Mouse (Mus musculus): Measurements from ENCODE around the gene Ccdc32. TPM values are rescaled to one million over a fixed set of nuclear protein-coding genes. Genes with fewer than 3 reads are reported as not detected.
"Not testable (repeated sequence)": the region's sequence is repeated elsewhere in the genome, so short reads cannot be mapped to it uniquely, and the experiment has no call there.

Ccdc32 gene
- polyA plus RNA-seq, 1 experiment = 10.3 TPM

DNA sequence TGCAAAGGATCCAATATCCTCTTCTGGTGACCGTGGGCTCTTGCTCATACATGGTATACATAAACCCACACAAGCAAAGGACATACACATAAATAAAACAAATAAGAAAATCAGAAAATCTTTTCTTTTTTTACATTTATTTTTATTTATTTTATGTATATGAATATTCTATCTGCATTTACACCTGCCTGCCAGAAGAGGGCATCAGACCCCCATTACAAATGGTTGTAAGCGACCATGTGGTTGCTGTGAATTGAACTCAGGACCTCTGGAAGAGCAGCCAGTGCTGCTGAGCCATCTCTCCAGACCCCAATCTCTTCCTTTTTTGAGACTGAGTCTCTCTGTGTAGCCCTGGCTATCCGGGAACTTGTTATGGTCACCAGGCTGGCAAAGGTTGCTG, 11.5 kb downstream of the Ccdc32 start:
- Histone ChIP-seq H3ac (ENCODE audit: control insufficient read depth, insufficient read length) (no peak overlapping the region), H3K36me3 (ENCODE audit: control insufficient read depth, insufficient read depth) (peaks cover 6% of the 10 kb centered on the region), H3K4me3 (no peak overlapping the region), H3K4me2 (ENCODE audit: low read depth) (no peak overlapping the region), H3K79me2 (ENCODE audit: control insufficient read depth, insufficient read depth) (no peaks in the 10 kb centered on the region), H3K27me3 (ENCODE audit: control insufficient read depth, insufficient read depth, insufficient read length) (no peaks in the 10 kb centered on the region)
- no peak for TF ChIP-seq USF1 (IDR thresholded peaks at IDR 0.05; ENCODE audit: low read depth)
- TF ChIP-seq MYOG (IDR thresholded peaks at IDR 0.05; ENCODE audit: control insufficient read depth in 1 of 3, insufficient read depth in 1 of 3, insufficient read length in 2 of 3, low read depth in 2 of 3) = no peak
- TF ChIP-seq MYOD1 (IDR thresholded peaks at IDR 0.05; ENCODE audit: control insufficient read depth in 1 of 3, insufficient read length in 2 of 3, low read depth in 2 of 3) = no peak
- no peak for TF ChIP-seq CEBPB (IDR thresholded peaks at IDR 0.05; ENCODE audit: insufficient read depth, poor library complexity, severe bottlenecking)
- TF ChIP-seq TCF12 (IDR thresholded peaks at IDR 0.05; ENCODE audit: insufficient read depth, poor library complexity, severe bottlenecking) = no peak
- TF ChIP-seq REST (IDR thresholded peaks at IDR 0.05; ENCODE audit: insufficient read depth, insufficient read length) = no peak
- TF ChIP-seq MAX (IDR thresholded peaks at IDR 0.05; ENCODE audit: low read depth) = no peak
- no peak for TF ChIP-seq POLR2A (IDR thresholded peaks at IDR 0.05; ENCODE audit: insufficient read length, low read depth)
- no peak for TF ChIP-seq POLR2AphosphoS2 (IDR thresholded peaks at IDR 0.05; ENCODE audit: insufficient read length, low read depth)
- no peak for TF ChIP-seq E2F4 (IDR thresholded peaks at IDR 0.05; ENCODE audit: insufficient read depth)
- TF ChIP-seq SRF (IDR thresholded peaks at IDR 0.05; ENCODE audit: control insufficient read depth, insufficient read length, low read depth) = no peak
- TF ChIP-seq TCF3 (IDR thresholded peaks at IDR 0.05; ENCODE audit: insufficient read length, low read depth) = no peak

DNA sequence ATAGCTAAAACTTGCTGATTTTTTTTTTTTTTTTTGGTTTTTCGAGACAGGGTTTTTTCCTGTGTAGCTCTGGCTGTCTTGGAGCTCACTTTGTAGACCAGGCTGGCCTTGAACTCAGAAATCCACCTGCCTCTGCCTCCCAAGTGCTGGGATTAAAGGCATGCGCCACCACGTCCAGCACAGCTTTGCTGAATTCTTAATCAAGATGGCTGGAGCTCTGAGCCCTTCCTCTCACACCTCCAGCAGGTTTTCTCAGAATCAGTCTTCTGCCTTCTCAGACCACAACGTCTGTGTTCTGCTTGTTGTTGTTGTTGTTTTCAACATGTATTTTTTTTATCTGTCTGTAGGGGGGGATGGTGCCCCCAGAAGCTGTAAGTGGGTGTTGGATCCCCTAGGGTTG, 12.9 kb downstream of the Ccdc32 start:
- H3ac ChIP-seq (ENCODE audit: control insufficient read depth, insufficient read length); H3K36me3 ChIP-seq (ENCODE audit: control insufficient read depth, insufficient read depth); H3K27me3 ChIP-seq (ENCODE audit: control insufficient read depth, insufficient read depth, insufficient read length); H3K79me2 ChIP-seq (ENCODE audit: control insufficient read depth, insufficient read depth); H3K4me3 ChIP-seq; H3K4me2 ChIP-seq (ENCODE audit: low read depth): not testable (repeated sequence)

DNA sequence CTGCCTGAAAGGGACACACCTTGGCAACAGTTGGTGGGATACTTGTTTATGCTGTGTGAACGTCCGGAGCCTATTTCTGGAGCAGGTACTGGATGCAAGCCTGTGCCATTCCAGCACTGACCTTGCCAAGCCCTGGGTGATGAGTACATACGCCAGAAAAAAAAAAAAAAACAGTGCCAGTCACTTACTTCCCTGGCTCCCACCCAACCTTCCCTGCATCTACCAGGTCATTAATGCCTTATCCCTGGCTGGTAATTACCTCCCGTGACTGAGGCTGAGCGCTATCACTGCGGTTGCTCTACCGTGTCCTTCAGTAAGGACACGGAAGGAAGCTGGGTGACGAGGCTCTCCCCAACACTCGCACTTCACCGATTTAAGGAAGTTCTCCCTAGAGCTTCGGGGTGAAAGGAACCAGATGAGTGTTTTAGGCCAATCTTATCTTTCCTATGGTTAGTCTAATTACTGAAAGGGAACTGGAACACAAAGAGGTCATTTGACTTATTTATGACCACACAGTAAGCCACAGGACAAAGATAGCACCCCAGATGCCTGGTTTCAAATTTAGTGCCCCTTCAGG, 13.5 kb downstream of the Ccdc32 start:
- H3K4me3 ChIP-seq = no peak overlapping the region
- no peak overlapping the region for H3ac ChIP-seq (ENCODE audit: control insufficient read depth, insufficient read length)
- no peaks in the 10 kb centered on the region for H3K79me2 ChIP-seq (ENCODE audit: control insufficient read depth, insufficient read depth)
- peaks cover 6% of the 10 kb centered on the region for H3K36me3 ChIP-seq (ENCODE audit: control insufficient read depth, insufficient read depth)
- no peak for TF ChIP-seq REST (IDR thresholded peaks at IDR 0.05; ENCODE audit: insufficient read depth, insufficient read length)
- no peak for TF ChIP-seq E2F4 (IDR thresholded peaks at IDR 0.05; ENCODE audit: insufficient read depth)
- no peak for TF ChIP-seq TCF3 (IDR thresholded peaks at IDR 0.05; ENCODE audit: insufficient read length, low read depth)
- no peak for TF ChIP-seq USF1 (IDR thresholded peaks at IDR 0.05; ENCODE audit: low read depth)
- no peak for TF ChIP-seq MYOG (IDR thresholded peaks at IDR 0.05; ENCODE audit: control insufficient read depth in 1 of 3, insufficient read depth in 1 of 3, insufficient read length in 2 of 3, low read depth in 2 of 3)
- no peak for TF ChIP-seq SRF (IDR thresholded peaks at IDR 0.05; ENCODE audit: control insufficient read depth, insufficient read length, low read depth)
- no peak for TF ChIP-seq MYOD1 (IDR thresholded peaks at IDR 0.05; ENCODE audit: control insufficient read depth in 1 of 3, insufficient read length in 2 of 3, low read depth in 2 of 3)
- no peak for TF ChIP-seq POLR2AphosphoS2 (IDR thresholded peaks at IDR 0.05; ENCODE audit: insufficient read length, low read depth)
- TF ChIP-seq POLR2A (IDR thresholded peaks at IDR 0.05; ENCODE audit: insufficient read length, low read depth) = no peak
- no peak for TF ChIP-seq CEBPB (IDR thresholded peaks at IDR 0.05; ENCODE audit: insufficient read depth, poor library complexity, severe bottlenecking)
- no peak for TF ChIP-seq MAX (IDR thresholded peaks at IDR 0.05; ENCODE audit: low read depth)
- no peak for TF ChIP-seq TCF12 (IDR thresholded peaks at IDR 0.05; ENCODE audit: insufficient read depth, poor library complexity, severe bottlenecking)
- H3K4me2 ChIP-seq (ENCODE audit: low read depth) = peak overlapping the region; percentile 55
- H3K27me3 ChIP-seq (ENCODE audit: control insufficient read depth, insufficient read depth, insufficient read length) = no peaks in the 10 kb centered on the region

DNA sequence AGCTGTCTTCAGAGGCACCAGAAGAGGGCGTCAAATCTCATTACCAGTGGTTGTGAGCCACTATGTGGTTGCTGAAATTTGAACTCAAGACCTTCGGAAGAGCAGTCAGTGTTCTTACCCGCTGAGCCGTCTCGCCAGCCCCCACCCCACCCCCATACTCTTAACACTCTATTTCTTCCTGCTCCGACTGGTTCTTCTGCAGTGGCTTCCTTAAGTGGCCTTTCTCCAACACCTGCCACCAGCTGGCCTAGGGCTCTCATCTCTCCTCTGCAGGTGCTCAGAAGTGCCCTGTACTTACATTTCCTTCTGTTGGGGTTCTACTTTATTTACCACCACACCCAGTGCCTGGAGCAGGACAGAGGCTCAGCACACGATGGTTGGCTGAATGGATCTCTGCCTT, 14.2 kb downstream of the Ccdc32 start:
- Histone ChIP-seq H3ac (ENCODE audit: control insufficient read depth, insufficient read length) (no peak overlapping the region), H3K4me3 (no peak overlapping the region), H3K36me3 (ENCODE audit: control insufficient read depth, insufficient read depth) (peaks cover 6% of the 10 kb centered on the region), H3K79me2 (ENCODE audit: control insufficient read depth, insufficient read depth) (no peaks in the 10 kb centered on the region), H3K27me3 (ENCODE audit: control insufficient read depth, insufficient read depth, insufficient read length) (no peaks in the 10 kb centered on the region), H3K4me2 (ENCODE audit: low read depth) (no peak overlapping the region)
- no peak for TF ChIP-seq E2F4 (IDR thresholded peaks at IDR 0.05; ENCODE audit: insufficient read depth)
- TF ChIP-seq SRF (IDR thresholded peaks at IDR 0.05; ENCODE audit: control insufficient read depth, insufficient read length, low read depth) = no peak
- no peak for TF ChIP-seq USF1 (IDR thresholded peaks at IDR 0.05; ENCODE audit: low read depth)
- TF ChIP-seq MAX (IDR thresholded peaks at IDR 0.05; ENCODE audit: low read depth) = no peak
- no peak for TF ChIP-seq REST (IDR thresholded peaks at IDR 0.05; ENCODE audit: insufficient read depth, insufficient read length)
- TF ChIP-seq MYOG (IDR thresholded peaks at IDR 0.05; ENCODE audit: control insufficient read depth in 1 of 3, insufficient read depth in 1 of 3, insufficient read length in 2 of 3, low read depth in 2 of 3) = no peak
- no peak for TF ChIP-seq TCF12 (IDR thresholded peaks at IDR 0.05; ENCODE audit: insufficient read depth, poor library complexity, severe bottlenecking)
- TF ChIP-seq POLR2AphosphoS2 (IDR thresholded peaks at IDR 0.05; ENCODE audit: insufficient read length, low read depth) = no peak
- TF ChIP-seq POLR2A (IDR thresholded peaks at IDR 0.05; ENCODE audit: insufficient read length, low read depth) = no peak

DNA sequence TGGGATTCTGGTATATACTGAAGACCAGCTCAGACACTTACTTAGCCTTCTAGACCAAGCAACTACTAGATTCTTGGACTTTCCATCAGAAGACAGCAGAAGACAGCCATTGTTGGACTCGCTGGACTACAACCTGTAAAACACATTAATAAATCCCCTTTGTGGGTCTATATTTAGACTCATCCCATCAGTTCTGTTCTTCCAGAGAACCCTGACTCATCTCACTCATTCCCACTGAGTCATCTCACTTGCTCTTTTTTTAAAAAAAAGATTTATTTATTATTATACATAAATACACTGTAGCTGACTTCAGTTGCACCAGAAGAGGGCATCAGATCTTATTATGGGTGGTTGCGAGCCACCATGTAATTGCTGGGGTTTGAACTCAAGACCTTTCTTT, 19.8 kb downstream of the Ccdc32 start:
- no peaks in the 10 kb centered on the region for H3K27me3 ChIP-seq (ENCODE audit: control insufficient read depth, insufficient read depth, insufficient read length)
- no peak overlapping the region for H3K4me2 ChIP-seq (ENCODE audit: low read depth)
- H3K36me3 ChIP-seq (ENCODE audit: control insufficient read depth, insufficient read depth) = no peaks in the 10 kb centered on the region
- no peak overlapping the region for H3K4me3 ChIP-seq
- no peaks in the 10 kb centered on the region for H3K79me2 ChIP-seq (ENCODE audit: control insufficient read depth, insufficient read depth)
- H3ac ChIP-seq (ENCODE audit: control insufficient read depth, insufficient read length) = no peak overlapping the region
- TF ChIP-seq MAX (IDR thresholded peaks at IDR 0.05; ENCODE audit: low read depth) (no peak), REST (IDR thresholded peaks at IDR 0.05; ENCODE audit: insufficient read depth, insufficient read length) (no peak), USF1 (IDR thresholded peaks at IDR 0.05; ENCODE audit: low read depth) (no peak), TCF12 (IDR thresholded peaks at IDR 0.05; ENCODE audit: insufficient read depth, poor library complexity, severe bottlenecking) (no peak), MYOD1 (IDR thresholded peaks at IDR 0.05; ENCODE audit: control insufficient read depth in 1 of 3, insufficient read length in 2 of 3, low read depth in 2 of 3) (no peak), CEBPB (IDR thresholded peaks at IDR 0.05; ENCODE audit: insufficient read depth, poor library complexity, severe bottlenecking) (no peak)

Measured in myocyte (in vitro differentiated cells).